Comparison of ENCODE assay signal across 16 mouse cellular contexts in genomic region chr1:91525838-91526237, GRCm38 (mm10). TPM values are rescaled to one million over a fixed set of nuclear protein-coding genes. Genes with fewer than 3 reads are reported as not detected.
DNase-seq lines count a peak whose midpoint lies in the region.
"Had no signal": no experiment of that assay in that cellular context is flagged by ENCODE, and none has a peak within 500 bp of the region (broad histone marks: within the 10 kb centered on the region; RNA-seq: fewer than 3 reads in every experiment).

No protein-coding gene starts in this region.

- intact Hi-C loops in heart, postnatal 36 days (cut with DNase I): loop anchor here (2.0 kb wide), 1 partner anchor 33 kb away; no protein-coding TSS in a partner anchor
- intact Hi-C loops in left cerebral cortex, postnatal 4 days (cut with DNase I): no loop called here
- intact Hi-C loops in left cerebral cortex, postnatal 36 days (cut with DNase I): no loop called here

- peak; percentile 25 for DNase-seq in gastrocnemius, postnatal 10 days
- DNase-seq in gastrocnemius, postnatal 25 days: no peak
- DNase-seq in heart, postnatal 36 days: peak; percentile 17 to 24
- DNase-seq in heart, adult 11 months: no peak
- peak; percentile 83 for DNase-seq in left cerebral cortex, postnatal 4 days
- DNase-seq in left cerebral cortex, postnatal 36 days (ENCODE audit: low spot score in 2 of 2): no peak
- DNase-seq in brain, adult 2 months (ENCODE audit: low read depth, low spot score): peak; percentile 13
- no peak for DNase-seq in urinary bladder, postnatal 10 days (ENCODE audit: low spot score)
- DNase-seq: adrenal gland, postnatal 25 days; cerebellum, adult 11 months; cerebellum, postnatal 25 days; embryo, embryonic 11 days; kidney, adult 18-20 months; kidney, postnatal 25 days; liver, postnatal 0 days; thymus, postnatal 36 days had no signal

RNA-seq across cellular contexts. Expression of gene Asb1, which starts 14.5 kb away (rescaled TPM):
- 10 to 100 TPM; 13.2 to 15.6 TPM for total RNA-seq in gastrocnemius, postnatal 10 days (2021)
- total RNA-seq in gastrocnemius, postnatal 25 days (2021): 10 to 100 TPM; 15.5 TPM
- 10 to 100 TPM; 17.0 to 21.0 TPM for total RNA-seq in heart, postnatal 36 days (2021)
- total RNA-seq in left cerebral cortex, postnatal 4 days (2021): 10 to 100 TPM; 30.4 to 34.6 TPM
- total RNA-seq in left cerebral cortex, postnatal 36 days (2021): 10 to 100 TPM; 35.3 to 42.9 TPM

RNA-seq across cellular contexts. Expression of gene Traf3ip1, which starts 31.4 kb away (rescaled TPM):
- 1 to 10 TPM; 3.4 to 3.8 TPM for total RNA-seq in gastrocnemius, postnatal 10 days (2021)
- 1 to 10 TPM; 2.9 to 3.2 TPM for total RNA-seq in gastrocnemius, postnatal 25 days (2021)
- total RNA-seq in heart, postnatal 36 days (2021): 1 to 10 TPM; 4.6 to 5.4 TPM
- 10 to 100 TPM; 15.4 to 16.1 TPM for total RNA-seq in left cerebral cortex, postnatal 4 days (2021)
- 10 to 100 TPM; 14.0 to 16.1 TPM for total RNA-seq in left cerebral cortex, postnatal 36 days (2021)

Comparison
In these comparisons a context has a peak if more than half of its experiments do, and no peak if none do; other contexts are left out.
1. DNase-seq: peak in gastrocnemius, postnatal 10 days (single experiment), heart, postnatal 36 days (2 of 2), left cerebral cortex, postnatal 4 days (single experiment) and brain, adult 2 months (single experiment); none in gastrocnemius, postnatal 25 days (single experiment), heart, adult 11 months (single experiment), left cerebral cortex, postnatal 36 days (0 of 2) and urinary bladder, postnatal 10 days (single experiment).